Mouse (Mus musculus) CH12.LX (cell line): ENCODE measurements at regions not wholly inside any gene's neighbourhood (a gene's known extent, or its start where the extent isn't known, plus 50 kb on each side); places are given as distances from the start of the nearest gene placed in this dataset.

Experiments used
- CTCF ChIP-seq, 2 experiments: IDR thresholded peaks in 1 of 2; conservative IDR thresholded peaks in 1 of 2; 2 replicates each; pipeline ENCODE4 v1.5.1; 2011 to 2012; ENCODE audit warnings: low read depth in 2 of 2, low read length in 2 of 2, improper control_type of control experiment in 1 of 2, inconsistent platforms in 1 of 2, mild to moderate bottlenecking in 1 of 2, moderate library complexity in 1 of 2
- JUND ChIP-seq: conservative IDR thresholded peaks from 2 replicates; pipeline ENCODE4 v1.6.1; 2011; ENCODE audit warnings: low read depth, low read length, improper control_type of control experiment
- MEF2A ChIP-seq: IDR thresholded peaks from 2 replicates; pipeline ENCODE4 v1.6.1; 2014; ENCODE audit warnings: low read depth, mild to moderate bottlenecking, inconsistent platforms, low read length, improper control_type of control experiment, borderline replicate concordance
- NRF1 ChIP-seq: IDR thresholded peaks from 2 replicates; pipeline ENCODE4 v1.6.1; 2014; ENCODE audit warnings: low read depth, mild to moderate bottlenecking, inconsistent platforms, low read length, improper control_type of control experiment, moderate library complexity
- POLR2A ChIP-seq: IDR thresholded peaks from 2 replicates; pipeline ENCODE4 v1.6.1; 2011; ENCODE audit warnings: low read depth, mild to moderate bottlenecking, improper control_type of control experiment, low read length

GRCm38 (mm10) chr12:47052474-47052873 lies 233.7 kb upstream of the Nova1 start:
- TF ChIP-seq POLR2A (no peak), MEF2A (no peak), CTCF (conservative IDR thresholded peaks at IDR 0.05 in 1 of 2, IDR thresholded peaks at IDR 0.05 in 1 of 2; ENCODE audit: low read depth in 2 of 2, low read length in 2 of 2) (no peak), JUND (no peak), NRF1 (no peak)
